Mouse (Mus musculus) B cell, adult 2 months (primary cell): ENCODE measurements at regions not wholly inside any gene's neighbourhood (a gene's known extent, or its start where the extent isn't known, plus 50 kb on each side); places are given as distances from the start of the nearest gene placed in this dataset.
"Not testable (repeated sequence)": the region's sequence is repeated elsewhere in the genome, so short reads cannot be mapped to it uniquely, and the experiment has no call there.

ENCODE experiments used
- DNase-seq, 2 experiments: peaks; one replicate each; pipeline ENCODE4 v3.0.0; 2022

DNA sequence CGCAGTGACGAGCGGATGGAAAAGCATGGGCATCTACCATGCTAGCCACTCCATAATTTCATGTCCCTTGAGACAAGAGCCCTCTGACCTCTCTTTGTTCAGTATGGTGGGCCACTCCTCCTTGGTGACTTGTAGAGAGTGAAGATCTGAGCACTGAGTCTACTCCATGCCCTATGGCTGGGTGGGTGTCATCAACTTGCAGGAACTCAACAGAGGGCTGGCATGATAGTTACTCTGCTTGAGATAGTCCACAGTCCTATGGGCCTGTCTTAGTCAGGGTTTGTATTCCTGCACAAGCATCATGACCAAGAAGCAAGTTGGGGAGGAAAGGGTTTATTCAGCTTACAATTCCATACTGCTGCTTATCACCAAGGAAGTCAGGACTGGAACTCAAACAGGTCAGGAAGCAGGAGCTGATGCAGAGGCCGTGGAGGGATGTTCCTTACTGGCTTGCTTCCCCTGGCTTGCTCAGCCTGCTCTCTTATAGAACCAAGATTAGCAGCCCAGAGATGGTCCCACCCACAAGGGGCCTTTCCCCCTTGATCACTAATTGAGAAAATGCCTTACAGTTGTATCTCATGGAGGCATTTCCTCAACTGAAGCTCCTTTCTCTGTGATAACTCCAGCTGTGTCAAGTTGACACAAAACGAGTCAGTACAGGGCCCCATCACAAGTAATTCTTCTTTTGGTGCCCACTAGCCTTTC lies 52.6 kb upstream of the Cdyl start:
- DNase-seq: not testable (repeated sequence)

DNA sequence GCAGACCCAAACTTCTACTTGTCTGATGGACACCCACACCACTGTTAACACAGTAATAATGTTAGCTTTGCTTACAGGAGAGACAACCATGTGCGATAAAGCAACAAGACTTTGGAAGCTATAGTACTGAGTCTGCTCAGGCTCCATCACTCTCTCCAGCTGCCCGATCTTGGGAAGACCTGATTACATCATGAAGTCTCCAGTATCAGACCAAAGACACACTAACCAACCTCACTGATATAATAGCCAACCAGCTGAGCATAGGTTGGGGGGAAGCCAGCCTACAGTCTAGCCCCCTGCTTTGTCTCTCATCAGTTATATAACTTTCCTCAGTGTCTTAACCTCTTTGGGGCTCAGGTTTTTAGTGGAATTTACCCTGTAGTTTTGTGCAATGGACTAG lies 51.9 kb upstream of the Cdyl start:
- no peak for DNase-seq
